Mouse (Mus musculus) erythroblast, embryonic 14.5 days (primary cell): ENCODE results near the gene Rbm38.

Experiments used
- GATA1 ChIP-seq: IDR thresholded peaks from 2 replicates; pipeline ENCODE4 v1.6.1; 2012; ENCODE audit warnings: low read length, inconsistent platforms, mixed read lengths
- TAL1 ChIP-seq: IDR thresholded peaks from 3 replicates; pipeline ENCODE4 v1.6.1; 2012; ENCODE audit warnings: low read length, inconsistent platforms, mixed read lengths

DNA sequence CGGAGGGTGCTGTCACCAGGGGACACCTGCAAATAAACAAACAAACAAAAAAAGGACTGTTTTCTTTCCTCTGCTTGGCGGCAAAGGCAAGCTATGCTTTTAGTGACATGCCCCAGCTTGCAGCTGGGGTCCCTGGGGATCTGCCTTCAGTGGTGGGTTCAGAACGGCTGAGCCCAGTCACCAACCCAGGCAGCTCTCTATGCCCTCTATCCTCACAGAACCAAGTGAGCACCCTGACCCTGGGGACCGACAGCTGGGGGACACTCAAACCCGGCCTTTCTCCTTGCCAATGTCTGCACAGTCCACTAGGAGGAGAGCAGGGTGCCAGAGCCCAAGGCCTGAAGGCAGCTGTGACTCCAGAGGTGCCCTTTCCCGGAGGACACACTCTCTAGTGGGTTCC lies 29.5 kb downstream of the Rbm38 start:
- TF ChIP-seq TAL1 (no peak), GATA1 (no peak)
